Mouse (Mus musculus) thymus, adult 2 months (tissue): ENCODE results near the gene Ovol1. TPM values are rescaled to one million over a fixed set of nuclear protein-coding genes. Genes with fewer than 3 reads are reported as not detected.

Experiments used
- DNase-seq: peaks from one replicate; pipeline ENCODE4 v3.0.0; 2021
- H3K27ac ChIP-seq: fragments of 200-500 bp; 2 replicates; pipeline ENCODE4 v1.5.1; 2012; ENCODE audit warnings: low read length, control low read depth; ENCODE audit not compliant: control insufficient read depth, insufficient read depth
- H3K27me3 ChIP-seq: fragments of 200-500 bp; 2 replicates; pipeline ENCODE4 v1.6.1; 2012; ENCODE audit warnings: mild to moderate bottlenecking, low read length, moderate library complexity, mixed read lengths; ENCODE audit not compliant: control insufficient read depth, insufficient read depth
- H3K36me3 ChIP-seq: fragments of 200-500 bp; 2 replicates; pipeline ENCODE4 v1.6.1; 2012; ENCODE audit warnings: mild to moderate bottlenecking, low read length, moderate library complexity; ENCODE audit not compliant: control insufficient read depth, insufficient read depth
- H3K4me1 ChIP-seq: fragments of 200-500 bp; replicated peaks from 2 replicates; pipeline ENCODE4 v1.6.1; 2012; ENCODE audit warnings: low read length; ENCODE audit not compliant: control insufficient read depth, insufficient read depth
- H3K4me3 ChIP-seq: fragments of 200-500 bp; 2 replicates; pipeline ENCODE4 v1.5.1; 2012; ENCODE audit warnings: mild to moderate bottlenecking, low read length, control low read depth, moderate library complexity; ENCODE audit not compliant: control insufficient read depth, insufficient read depth
- CTCF ChIP-seq: fragments of 200-500 bp; IDR thresholded peaks from 2 replicates; pipeline ENCODE4 v1.5.1; 2012; ENCODE audit warnings: mild to moderate bottlenecking, control low read depth, low read length, moderate library complexity, borderline replicate concordance; ENCODE audit not compliant: control insufficient read depth, poor library complexity, insufficient read depth; ENCODE audit errors: extremely low read depth
- POLR2A ChIP-seq: fragments of 200-500 bp; IDR thresholded peaks from 2 replicates; pipeline ENCODE4 v1.6.1; 2012; ENCODE audit warnings: mild to moderate bottlenecking, low read length, control low read depth, moderate library complexity; ENCODE audit not compliant: control insufficient read depth, poor library complexity, insufficient read depth; ENCODE audit errors: extremely low read depth
- WGBS: fragments of 180-500 bp; shearing (Covaris S2); methylation state at CpG from one replicate; pipeline ENCODE4 v1.1.7; 2018; 5-methylcytosine and 5-hydroxymethylcytosine counted together
- polyA plus RNA-seq: library from polyadenylated mRNA; depleted of rRNA; stranded (reverse); fragments of >200 nt; gene quantifications from 2 replicates; pipeline ENCODE4 v1.2.3, GENCODE M21; 2012

The Ovol1 gene
- polyA plus RNA-seq, 1 experiment: 1.9 TPM

- Histone ChIP-seq H3K36me3 (no peaks in the 10 kb centered on the region; the same call in 1 of the 2 replicates), H3K4me1 (peaks cover 53% of the 10 kb centered on the region), H3K27ac (peak overlapping the region; percentile 14; the same call in 1 of the 2 replicates), H3K27me3 (no peaks in the 10 kb centered on the region), H3K4me3 (no peak overlapping the region)
- no peak for DNase-seq
- no peak for TF ChIP-seq POLR2A
- no peak for TF ChIP-seq CTCF
- WGBS: 95% methylated on average over 32 of the region's 32 CpGs
These were observed 10.2 kb upstream of the Ovol1 start for GRCm38 (mm10) chr19:5570353-5571246.

GRCm38 (mm10) chr19:5569521-5569920 lies 9.1 kb upstream of the Ovol1 start:
- Histone ChIP-seq H3K4me1 (peaks cover 53% of the 10 kb centered on the region), H3K27ac (no peak overlapping the region), H3K36me3 (no peaks in the 10 kb centered on the region; the same call in 1 of the 2 replicates), H3K27me3 (no peaks in the 10 kb centered on the region), H3K4me3 (no peak overlapping the region)
- DNase-seq: no peak
- WGBS: 92% methylated on average over 10 of the region's 10 CpGs
- TF ChIP-seq POLR2A (no peak), CTCF (no peak)

GRCm38 (mm10) chr19:5568470-5569140 lies 8.2 kb upstream of the Ovol1 start:
- peak; percentile 82 for DNase-seq
- Histone ChIP-seq H3K36me3 (no peaks in the 10 kb centered on the region; the same call in 1 of the 2 replicates), H3K4me3 (peak overlapping the region; percentile 88), H3K4me1 (peaks cover 53% of the 10 kb centered on the region), H3K27ac (peak overlapping the region; percentile 12; the same call in 1 of the 2 replicates), H3K27me3 (no peaks in the 10 kb centered on the region)
- TF ChIP-seq CTCF (peak; percentile 98), POLR2A (no peak)
- 3% methylated on average over 27 of the region's 27 CpGs for WGBS

- Histone ChIP-seq H3K27ac (peak within 1 kb of the TSS; percentile 89), H3K4me3 (peak within 1 kb of the TSS; percentile 88), H3K27me3 (no peaks in the 10 kb centered on the region), H3K4me1 (peaks cover 52% of the 10 kb centered on the region), H3K36me3 (no peaks in the 10 kb centered on the region; the same call in 1 of the 2 replicates)
- peak; percentile 40 for TF ChIP-seq POLR2A
- peak; percentile 100 for TF ChIP-seq CTCF
- WGBS: under 1% methylated on average over 101 of the region's 102 CpGs
- peak; percentile 91 for DNase-seq
These were observed 7.4 kb upstream of the Ovol1 start, which contains the start of gene Ap5b1 for GRCm38 (mm10) chr19:5567534-5568469. TSS of gene Ap5b1 (plus strand) at chr19:5568025.

- no peak for DNase-seq
- Histone ChIP-seq H3K27ac (peak overlapping the region; percentile 6; the same call in 1 of the 2 replicates), H3K27me3 (no peaks in the 10 kb centered on the region; the same call in 1 of the 2 replicates), H3K4me3 (peak overlapping the region; percentile 88), H3K4me1 (peaks cover 45% of the 10 kb centered on the region), H3K36me3 (no peaks in the 10 kb centered on the region; the same call in 1 of the 2 replicates)
- 1% methylated on average over 26 of the region's 26 CpGs for WGBS
- TF ChIP-seq CTCF: no peak
- TF ChIP-seq POLR2A: no peak
These were observed 6.7 kb upstream of the Ovol1 start for GRCm38 (mm10) chr19:5567180-5567533.

- Histone ChIP-seq H3K4me1 (peaks cover 37% of the 10 kb centered on the region), H3K27me3 (no peaks in the 10 kb centered on the region; the same call in 1 of the 2 replicates), H3K27ac (no peak overlapping the region), H3K4me3 (no peak overlapping the region), H3K36me3 (no peaks in the 10 kb centered on the region; the same call in 1 of the 2 replicates)
- DNase-seq: no peak
- no peak for TF ChIP-seq POLR2A
- WGBS: 49% methylated on average over 5 of the region's 5 CpGs
These were observed 5.9 kb upstream of the Ovol1 start for GRCm38 (mm10) chr19:5566316-5566715.
